Mouse (Mus musculus): ENCODE data around the gene Ccdc177. TPM values are rescaled to one million over a fixed set of nuclear protein-coding genes. Genes with fewer than 3 reads are reported as not detected.

Gene Ccdc177
- total RNA-seq, 2 experiments from 2014 or later, result 0.07 TPM; not detected in 1

Other genes with a start within 250 kb of the Ccdc177 start
- 10 to 100 TPM in 1 of 2 experiments, 1 to 10 TPM in 1; 8.9 to 11.1 TPM for gene Galnt16, start 242.4 kb downstream of the Ccdc177 start, total RNA-seq (2021)
- 10 to 100 TPM in 1 of 2 experiments, 1 to 10 TPM in 1; 9.8 to 10.2 TPM for gene Slc39a9, start 116.8 kb downstream of the Ccdc177 start, total RNA-seq (2021)
- gene Erh, start 116.3 kb downstream of the Ccdc177 start, total RNA-seq (2021), result 10 to 100 TPM; 19.4 to 30.4 TPM
- gene Plekhd1, start 68.1 kb downstream of the Ccdc177 start, total RNA-seq (2021), result under 1 TPM; 0.16 to 0.45 TPM
- gene Susd6, start 29.8 kb upstream of the Ccdc177 start, total RNA-seq (2021), result 10 to 100 TPM; 27.8 to 28.7 TPM
- gene Srsf5, start 184.8 kb upstream of the Ccdc177 start, total RNA-seq (2021), result 100 to 1,000 TPM in 1 of 2 experiments, 10 to 100 TPM in 1; 96.9 to 112 TPM
- gene Slc10a1, start 208.0 kb upstream of the Ccdc177 start, total RNA-seq (2021), result not detected